Mouse (Mus musculus): ENCODE results near the gene Coq3. TPM values are rescaled to one million over a fixed set of nuclear protein-coding genes. Genes with fewer than 3 reads are reported as not detected.
A peak's percentile ranks its signal among the peaks of the same experiment; 100 is the strongest.

Gene Coq3
- polyA plus RNA-seq, 1 experiment from 2014 or later = 12.0 TPM

DNA sequence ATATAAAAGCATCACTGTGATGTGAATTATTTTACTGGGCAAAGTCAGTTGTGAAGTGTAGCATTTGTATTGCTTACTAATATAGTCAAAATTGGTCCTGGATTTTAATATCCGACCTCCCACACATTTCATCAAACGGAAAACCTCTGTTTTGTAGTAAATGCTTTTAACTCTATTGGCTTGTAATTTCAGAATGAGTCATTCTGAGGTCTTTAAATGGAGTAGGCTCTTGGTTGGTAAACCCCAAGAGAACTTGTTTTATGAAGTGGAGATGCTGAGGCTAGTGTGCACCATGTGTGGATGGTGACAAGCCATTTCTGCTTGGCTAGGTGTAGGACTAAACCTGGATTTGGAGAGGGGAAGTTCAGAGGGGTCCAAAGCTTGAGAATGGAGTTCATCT, 55.9 kb downstream of the Coq3 start:
- DNase-seq (ENCODE audit: low spot score) = no peak
- no peaks in the 10 kb centered on the region for H3K9me3 ChIP-seq (replicated peaks)
- H3K27me3 ChIP-seq (ENCODE audit: low read depth, poor library complexity, severe bottlenecking) = peaks cover 5% of the 10 kb centered on the region
- H3K36me3 ChIP-seq = peaks cover 18% of the 10 kb centered on the region
- no peak overlapping the region for H3K4me3 ChIP-seq
- WGBS = 85% methylated on average over 2 of the region's 2 CpGs
- H3K27ac ChIP-seq (replicated peaks) = no peak overlapping the region
- H3K4me1 ChIP-seq = peaks cover 26% of the 10 kb centered on the region

DNA sequence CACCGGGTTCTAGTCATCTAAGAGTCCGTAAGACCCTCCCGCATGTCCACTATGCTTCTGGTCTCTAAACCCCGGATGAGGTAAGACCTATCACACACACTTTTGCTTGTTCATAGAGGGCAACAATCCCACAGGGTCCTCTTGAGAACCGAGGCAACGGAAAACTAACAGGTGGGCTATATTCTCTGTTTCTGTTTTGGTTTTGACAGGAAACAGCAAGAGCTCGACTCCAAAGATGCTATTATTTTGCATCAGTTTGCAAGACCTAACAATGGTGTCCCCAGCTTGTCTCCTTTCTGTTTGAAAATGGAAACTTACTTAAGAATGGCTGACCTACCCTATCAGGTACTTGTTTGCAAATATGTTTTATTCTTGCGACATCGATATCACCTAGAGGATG, 57.0 kb downstream of the Coq3 start:
- 90% methylated on average over 9 of the region's 9 CpGs for WGBS
- Histone ChIP-seq H3K9me3 (replicated peaks) (no peaks in the 10 kb centered on the region), H3K4me3 (no peak overlapping the region), H3K27ac (replicated peaks) (no peak overlapping the region), H3K36me3 (peaks cover 18% of the 10 kb centered on the region), H3K4me1 (peaks cover 22% of the 10 kb centered on the region), H3K27me3 (ENCODE audit: low read depth, poor library complexity, severe bottlenecking) (no peaks in the 10 kb centered on the region)
- DNase-seq (ENCODE audit: low spot score) = no peak

GRCm38 (mm10) chr4:21937890-21938289, 58.4 kb downstream of the Coq3 start:
- H3K9me3 ChIP-seq (replicated peaks) = no peaks in the 10 kb centered on the region
- no peak overlapping the region for H3K27ac ChIP-seq (replicated peaks)
- DNase-seq (ENCODE audit: low spot score) = no peak
- 88% methylated on average over 8 of the region's 8 CpGs for WGBS
- peaks cover 10% of the 10 kb centered on the region; the same call in 1 of the 2 replicates for H3K4me1 ChIP-seq
- H3K36me3 ChIP-seq = peaks cover 19% of the 10 kb centered on the region
- no peaks in the 10 kb centered on the region for H3K27me3 ChIP-seq (ENCODE audit: low read depth, poor library complexity, severe bottlenecking)
- no peak overlapping the region for H3K4me3 ChIP-seq

GRCm38 (mm10) chr4:21944672-21945071, 65.2 kb downstream of the Coq3 start:
- H3K36me3 ChIP-seq = peaks cover 42% of the 10 kb centered on the region
- no peaks in the 10 kb centered on the region for H3K4me1 ChIP-seq
- DNase-seq (ENCODE audit: low spot score) = no peak
- no peak overlapping the region for H3K4me3 ChIP-seq
- H3K27me3 ChIP-seq (ENCODE audit: low read depth, poor library complexity, severe bottlenecking) = no peaks in the 10 kb centered on the region
- H3K9me3 ChIP-seq (replicated peaks) = no peaks in the 10 kb centered on the region
- H3K27ac ChIP-seq (replicated peaks) = no peak overlapping the region
- 90% methylated on average over 3 of the region's 3 CpGs for WGBS

DNA sequence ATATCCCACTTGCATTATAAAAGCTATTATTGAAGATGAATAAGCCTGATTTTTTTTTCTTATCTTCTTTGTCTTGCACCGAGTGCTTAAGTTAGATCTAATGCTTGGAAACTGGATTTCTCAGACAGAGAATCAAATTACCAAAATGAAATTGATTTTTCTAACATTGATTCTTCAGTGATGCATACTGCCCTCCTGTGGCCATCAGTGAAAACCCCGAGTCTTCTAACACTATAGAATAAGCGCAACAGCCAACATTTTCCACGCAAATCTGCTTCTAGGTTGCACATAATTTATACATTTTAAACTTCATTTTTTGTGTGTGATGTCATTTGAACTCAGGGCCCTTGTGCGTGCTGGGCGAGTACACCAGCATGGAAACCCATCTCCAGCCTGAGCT, 72.0 kb downstream of the Coq3 start:
- no peak overlapping the region for H3K27ac ChIP-seq (replicated peaks)
- no peaks in the 10 kb centered on the region for H3K27me3 ChIP-seq (ENCODE audit: low read depth, poor library complexity, severe bottlenecking)
- no peaks in the 10 kb centered on the region for H3K9me3 ChIP-seq (replicated peaks)
- no peaks in the 10 kb centered on the region for H3K4me1 ChIP-seq
- no peak overlapping the region for H3K4me3 ChIP-seq
- no peak for DNase-seq (ENCODE audit: low spot score)
- 47% methylated on average over 6 of the region's 6 CpGs for WGBS
- peaks cover 39% of the 10 kb centered on the region for H3K36me3 ChIP-seq

- no peak overlapping the region for H3K27ac ChIP-seq (replicated peaks)
- no peak overlapping the region for H3K4me3 ChIP-seq
- H3K9me3 ChIP-seq (replicated peaks) = no peaks in the 10 kb centered on the region
- H3K4me1 ChIP-seq = no peaks in the 10 kb centered on the region
- no peak for DNase-seq (ENCODE audit: low spot score)
- no peaks in the 10 kb centered on the region for H3K27me3 ChIP-seq (ENCODE audit: low read depth, poor library complexity, severe bottlenecking)
- H3K36me3 ChIP-seq = peaks cover 38% of the 10 kb centered on the region
- 84% methylated on average over 2 of the region's 2 CpGs for WGBS
Measured at GRCm38 (mm10) chr4:21952255-21952654, 72.8 kb downstream of the Coq3 start.

- Histone ChIP-seq H3K27me3 (ENCODE audit: low read depth, poor library complexity, severe bottlenecking) (no peaks in the 10 kb centered on the region), H3K9me3 (replicated peaks) (no peaks in the 10 kb centered on the region), H3K4me3 (no peak overlapping the region), H3K27ac (replicated peaks) (no peak overlapping the region), H3K4me1 (no peaks in the 10 kb centered on the region), H3K36me3 (peaks cover 38% of the 10 kb centered on the region)
- WGBS = 62% methylated on average over 7 of the region's 7 CpGs
- peak; percentile 57 for DNase-seq (ENCODE audit: low spot score)
Measured at GRCm38 (mm10) chr4:21957570-21958321, 78.3 kb downstream of the Coq3 start.

Other genes starting within 250 kb of the Coq3 start
- 0.06 and 0.15 TPM in 2 replicates for gene Prdm13, start 193.7 kb upstream of the Coq3 start, polyA plus RNA-seq (2016; fragmentation: Nextera tagmentation; extraction: Ambion mirVana)
- 67.5 and 67.9 TPM in 2 replicates for gene Ccnc, start 152.0 kb upstream of the Coq3 start, polyA plus RNA-seq (2016; fragmentation: Nextera tagmentation; extraction: Ambion mirVana)
- gene Usp45, start 112.5 kb upstream of the Coq3 start, polyA plus RNA-seq (2016; fragmentation: Nextera tagmentation; extraction: Ambion mirVana) = 10.5 and 10.9 TPM in 2 replicates
- gene Tstd3, start 112.5 kb upstream of the Coq3 start, polyA plus RNA-seq (2016; fragmentation: Nextera tagmentation; extraction: Ambion mirVana) = 27.3 and 29.3 TPM in 2 replicates
- gene Pnisr, start 32.1 kb upstream of the Coq3 start, polyA plus RNA-seq (2016; fragmentation: Nextera tagmentation; extraction: Ambion mirVana) = 144 and 163 TPM in 2 replicates
- 9.6 and 13.3 TPM in 2 replicates for gene Faxc, start 51.7 kb downstream of the Coq3 start, polyA plus RNA-seq (2016; fragmentation: Nextera tagmentation; extraction: Ambion mirVana)